Comparison of ENCODE assay signal across 14 mouse cellular contexts in the genomic region with DNA sequence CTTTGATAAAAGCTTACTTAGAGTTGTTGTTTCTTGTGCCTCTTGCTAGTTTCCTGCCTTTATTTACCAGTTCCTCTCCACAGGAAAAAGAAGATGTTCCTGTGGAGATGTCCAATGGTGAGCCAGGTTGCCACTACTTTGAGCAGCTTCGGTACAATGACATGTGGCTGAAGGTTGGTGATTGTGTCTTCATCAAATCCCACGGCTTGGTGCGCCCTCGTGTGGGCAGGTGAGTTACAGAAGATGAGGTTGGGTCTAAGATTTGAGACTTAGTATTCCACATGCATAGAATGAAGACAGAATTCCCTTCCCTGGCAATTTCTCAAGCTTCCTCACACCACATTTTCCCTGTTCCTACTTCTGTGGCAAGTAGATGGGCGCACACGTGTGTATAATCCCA. TPM values are rescaled to one million over a fixed set of nuclear protein-coding genes. Genes with fewer than 3 reads are reported as not detected.
DNase-seq lines count a peak whose midpoint lies in the region; ATAC-seq and TF ChIP-seq lines count a peak whose summit lies in the region.
"Had no signal": no experiment of that assay in that cellular context is flagged by ENCODE, and none has a peak within 500 bp of the region (broad histone marks: within the 10 kb centered on the region; RNA-seq: fewer than 3 reads in every experiment).

No protein-coding gene starts in this region.

- H3K27ac ChIP-seq in kidney, adult 2 months (ENCODE audit: insufficient read depth, low read depth, low read length), result no peak overlapping the region
- H3K27ac ChIP-seq in kidney, embryonic 16.5 days (ENCODE audit: low read length), result no peak overlapping the region
- no peak overlapping the region for H3K27ac ChIP-seq in forebrain, embryonic 11.5 days (ENCODE audit: low read depth, low read length)
- H3K27ac ChIP-seq in heart, embryonic 10.5 days, result no peak overlapping the region
- H3K27ac ChIP-seq: embryonic facial prominence, embryonic 13.5 days; lung, embryonic 15.5 days; midbrain, embryonic 12.5 days; neural tube, embryonic 13.5 days had no signal

- TF ChIP-seq CTCF in kidney, adult 2 months (conservative IDR thresholded peaks at IDR 0.05; ENCODE audit: insufficient read depth, insufficient read length, low read depth, low read length), result peak; percentile 67
- TF ChIP-seq CTCF in lung, adult 2 months (IDR thresholded peaks at IDR 0.05; ENCODE audit: insufficient read depth, low read length), result peak; percentile 37; the same call in 1 of the 2 replicates

- H3K4me1 ChIP-seq in kidney, adult 2 months (ENCODE audit: control insufficient read depth, insufficient read depth, low read length), result no peaks in the 10 kb centered on the region
- no peaks in the 10 kb centered on the region for H3K4me1 ChIP-seq in kidney, embryonic 16.5 days (ENCODE audit: insufficient read depth, low read length)
- no peaks in the 10 kb centered on the region for H3K4me1 ChIP-seq in lung, adult 2 months (ENCODE audit: control insufficient read depth, insufficient read depth, low read length)
- no peaks in the 10 kb centered on the region for H3K4me1 ChIP-seq in forebrain, embryonic 11.5 days (replicated peaks; ENCODE audit: control insufficient read depth, insufficient read depth, low read length)
- H3K4me1 ChIP-seq in heart, embryonic 10.5 days, result no peaks in the 10 kb centered on the region
- H3K4me1 ChIP-seq: embryonic facial prominence, embryonic 13.5 days; lung, embryonic 15.5 days; midbrain, embryonic 12.5 days; neural tube, embryonic 13.5 days had no signal

- ATAC-seq in kidney, embryonic 16.5 days (ENCODE audit: low FRiP score, low TSS enrichment), result no peak
- ATAC-seq in forebrain, embryonic 11.5 days (replicated peaks; ENCODE audit: low FRiP score), result no peak
- ATAC-seq: forebrain, embryonic 14.5 days had no signal

- H3K36me3 ChIP-seq in kidney, adult 2 months (ENCODE audit: control insufficient read depth, insufficient read depth, low read length), result peaks cover 9% of the 10 kb centered on the region
- H3K36me3 ChIP-seq in kidney, embryonic 16.5 days (ENCODE audit: insufficient read depth, low read length), result peaks cover 53% of the 10 kb centered on the region
- peaks cover 14% of the 10 kb centered on the region for H3K36me3 ChIP-seq in forebrain, embryonic 11.5 days (ENCODE audit: control insufficient read depth, insufficient read depth, low read length)
- H3K36me3 ChIP-seq in heart, embryonic 10.5 days, result peaks cover 82% of the 10 kb centered on the region

- no peak overlapping the region for H3K9ac ChIP-seq in kidney, embryonic 16.5 days (replicated peaks; ENCODE audit: low read length)
- H3K9ac ChIP-seq in forebrain, embryonic 11.5 days (ENCODE audit: low read length), result no peak overlapping the region
- H3K9ac ChIP-seq: embryonic facial prominence, embryonic 13.5 days; lung, embryonic 15.5 days; midbrain, embryonic 12.5 days; neural tube, embryonic 13.5 days had no signal

- no peak overlapping the region for H3K4me3 ChIP-seq in kidney, adult 2 months (ENCODE audit: insufficient read depth, low read depth, low read length)
- H3K4me3 ChIP-seq in kidney, embryonic 16.5 days (ENCODE audit: low read length), result no peak overlapping the region
- H3K4me3 ChIP-seq in lung, adult 2 months (replicated peaks; ENCODE audit: extremely low read depth, low read depth, low read length), result no peak overlapping the region
- H3K4me3 ChIP-seq in forebrain, embryonic 11.5 days (ENCODE audit: low read depth, low read length), result no peak overlapping the region
- H3K4me3 ChIP-seq in heart, embryonic 10.5 days, result no peak overlapping the region
- H3K4me3 ChIP-seq: embryonic facial prominence, embryonic 13.5 days; lung, embryonic 15.5 days; midbrain, embryonic 12.5 days; neural tube, embryonic 13.5 days had no signal

- DNase-seq in kidney, adult 2 months, result peak; percentile 59
- DNase-seq in ES-CJ7 (ENCODE audit: low read depth, low spot score) (peak; percentile 71), WW6 (ENCODE audit: low read depth, low spot score) (peak; percentile 20)
- DNase-seq in lung, adult 2 months, result no peak
- no peak for DNase-seq in forebrain, embryonic 11.5 days (ENCODE audit: low spot score)
- DNase-seq in left cerebral cortex, adult 9 months (ENCODE audit: low spot score in 2 of 2), result no peak
- no peak for DNase-seq in heart, embryonic 10.5 days (ENCODE audit: low spot score)
- DNase-seq: gastrocnemius, postnatal 36 days had no signal

- no peak for TF ChIP-seq POLR2A in kidney, adult 2 months (IDR thresholded peaks at IDR 0.05; ENCODE audit: low read depth, low read length)
- no peak for TF ChIP-seq POLR2A in lung, adult 2 months (IDR thresholded peaks at IDR 0.05; ENCODE audit: borderline replicate concordance, extremely low read depth, low read depth, low read length)

- WGBS in kidney, adult 2 months, result 77% methylated on average over 6 of the region's 6 CpGs
- WGBS in kidney, embryonic 16.5 days, result 91% methylated on average over 6 of the region's 6 CpGs
- WGBS in lung, adult 2 months, result 76% methylated on average over 6 of the region's 6 CpGs
- WGBS in forebrain, embryonic 11.5 days, result 91% methylated on average over 6 of the region's 6 CpGs
- 83% methylated on average over 6 of the region's 6 CpGs for WGBS in heart, embryonic 10.5 days

- H3K27me3 ChIP-seq in kidney, adult 2 months (replicated peaks; ENCODE audit: control insufficient read depth, insufficient read depth, low read length), result no peaks in the 10 kb centered on the region
- no peaks in the 10 kb centered on the region for H3K27me3 ChIP-seq in kidney, embryonic 16.5 days (ENCODE audit: insufficient read depth, low read length)
- H3K27me3 ChIP-seq in forebrain, embryonic 11.5 days (ENCODE audit: control insufficient read depth, insufficient read depth, low read length), result no peaks in the 10 kb centered on the region
- H3K27me3 ChIP-seq in heart, embryonic 10.5 days (ENCODE audit: insufficient read depth, poor library complexity, severe bottlenecking), result no peaks in the 10 kb centered on the region
- H3K27me3 ChIP-seq: embryonic facial prominence, embryonic 13.5 days; lung, embryonic 15.5 days; midbrain, embryonic 12.5 days; neural tube, embryonic 13.5 days had no signal

- H3K9me3 ChIP-seq in kidney, embryonic 16.5 days (ENCODE audit: low read length), result no peaks in the 10 kb centered on the region
- H3K9me3 ChIP-seq in forebrain, embryonic 11.5 days (ENCODE audit: control insufficient read depth, low read length), result no peaks in the 10 kb centered on the region
- no peaks in the 10 kb centered on the region for H3K9me3 ChIP-seq in heart, embryonic 10.5 days
- H3K9me3 ChIP-seq: embryonic facial prominence, embryonic 13.5 days; lung, embryonic 15.5 days; midbrain, embryonic 12.5 days; neural tube, embryonic 13.5 days had no signal

- H3K4me2 ChIP-seq in kidney, embryonic 16.5 days (replicated peaks; ENCODE audit: low read depth, low read length), result no peak overlapping the region
- no peak overlapping the region for H3K4me2 ChIP-seq in forebrain, embryonic 11.5 days (ENCODE audit: low read depth, low read length, severe bottlenecking)
- H3K4me2 ChIP-seq: embryonic facial prominence, embryonic 13.5 days; lung, embryonic 15.5 days; midbrain, embryonic 12.5 days; neural tube, embryonic 13.5 days had no signal

RNA-seq across cellular contexts. Expression of a gene that starts 41.3 kb away (rescaled TPM):
- polyA plus RNA-seq in kidney, adult 2 months (2012; rRNA removed), result 128 and 158 TPM in 2 replicates
- polyA plus RNA-seq in kidney, embryonic 16.5 days (2015; fragmentation: Nextera tagmentation; extraction: Ambion mirVana), result 105 and 109 TPM in 2 replicates
- polyA plus RNA-seq in lung, adult 2 months (2012; rRNA removed), result 58.1 and 70.0 TPM in 2 replicates
- polyA plus RNA-seq in forebrain, embryonic 11.5 days (2014; fragmentation: Nextera tagmentation; extraction: Ambion mirVana), result 50.9 and 52.7 TPM in 2 replicates
- polyA plus RNA-seq in heart, embryonic 10.5 days (2016; fragmentation: Nextera tagmentation; extraction: Ambion mirVana), result 66.2 and 73.3 TPM in 2 replicates

RNA-seq across cellular contexts. Expression of a gene that starts 43.4 kb away (rescaled TPM):
- polyA plus RNA-seq in kidney, adult 2 months (2012; rRNA removed), result 56.2 and 62.4 TPM in 2 replicates
- polyA plus RNA-seq in kidney, embryonic 16.5 days (2015; fragmentation: Nextera tagmentation; extraction: Ambion mirVana), result 350 and 354 TPM in 2 replicates
- polyA plus RNA-seq in lung, adult 2 months (2012; rRNA removed), result 147 and 266 TPM in 2 replicates
- 565 and 637 TPM in 2 replicates for polyA plus RNA-seq in forebrain, embryonic 11.5 days (2014; fragmentation: Nextera tagmentation; extraction: Ambion mirVana)
- 422 and 507 TPM in 2 replicates for polyA plus RNA-seq in heart, embryonic 10.5 days (2016; fragmentation: Nextera tagmentation; extraction: Ambion mirVana)

Comparison
In these comparisons a context has a peak if more than half of its experiments do, and no peak if none do; other contexts are left out.
1. DNase-seq: peak in kidney, adult 2 months (single experiment), ES-CJ7 (single experiment) and WW6 (single experiment); none in lung, adult 2 months (single experiment), forebrain, embryonic 11.5 days (single experiment), left cerebral cortex, adult 9 months (0 of 2) and heart, embryonic 10.5 days (single experiment).